Mouse (Mus musculus): Measurements from ENCODE around the gene Vdac1.

DNA sequence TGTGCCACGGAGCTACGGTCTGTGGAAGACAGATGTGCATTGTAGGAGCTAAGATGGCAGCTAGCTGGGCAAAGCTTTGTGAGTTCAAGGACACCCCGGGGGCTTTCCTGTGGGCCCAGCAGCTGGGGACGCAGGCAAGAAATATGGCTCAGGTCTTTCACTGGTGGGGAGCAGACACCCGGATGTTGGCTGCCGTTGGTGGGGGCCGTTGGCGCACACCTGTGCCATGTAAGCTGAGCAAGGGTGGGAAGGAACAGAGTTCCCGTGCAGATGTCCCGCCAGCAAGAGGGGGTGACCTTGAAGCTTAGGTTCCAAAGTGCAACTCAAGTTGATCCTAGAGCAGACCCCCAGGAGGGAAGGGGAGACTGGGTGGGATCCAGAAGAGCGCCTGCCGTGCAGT is 21.1 kb upstream of the Vdac1 start:
- TF ChIP-seq GATA1 (IDR thresholded peaks at IDR 0.05; ENCODE audit: borderline replicate concordance, low read length), result no peak
- TF ChIP-seq CTCF (IDR thresholded peaks at IDR 0.05; ENCODE audit: low read depth, low read length), result no peak
